Mouse (Mus musculus) forebrain, postnatal 0 days (tissue): Measurements from ENCODE around the gene Usp48. TPM values are rescaled to one million over a fixed set of nuclear protein-coding genes. Genes with fewer than 3 reads are reported as not detected.

Experiments
- ATAC-seq: fragments of 200-750 bp; cut with Nextera tagmentation; 2 replicates; pipeline ENCODE4 v1.8.0; 2017; ENCODE audit warnings: mild to moderate bottlenecking, moderate library complexity
- DNase-seq: peaks from one replicate; pipeline ENCODE4 v3.0.0-alpha.2; 2015
- H3K27ac ChIP-seq: fragments of 300-500 bp; sonication (generic); 2 replicates; pipeline ENCODE4 v1.5.1; 2014; ENCODE audit warnings: low read depth, mild to moderate bottlenecking, antibody characterized with exemption, low read length, moderate library complexity, mixed read lengths
- H3K27me3 ChIP-seq: fragments of 300-500 bp; sonication (generic); 2 replicates; pipeline ENCODE4 v1.6.1; 2014; ENCODE audit warnings: mild to moderate bottlenecking, low read length, mixed read lengths; ENCODE audit not compliant: insufficient read depth
- H3K36me3 ChIP-seq: fragments of 300-500 bp; sonication (generic); 2 replicates; pipeline ENCODE4 v1.6.1; 2014; ENCODE audit warnings: mild to moderate bottlenecking, moderate library complexity; ENCODE audit not compliant: insufficient read depth
- H3K4me1 ChIP-seq: fragments of 300-500 bp; sonication (generic); 2 replicates; pipeline ENCODE4 v1.6.1; 2014; ENCODE audit warnings: antibody characterized with exemption; ENCODE audit not compliant: insufficient read depth
- H3K4me2 ChIP-seq: fragments of 300-500 bp; sonication (generic); 2 replicates; pipeline ENCODE4 v1.6.1; 2014; ENCODE audit warnings: low read depth, mild to moderate bottlenecking, moderate library complexity
- H3K4me3 ChIP-seq: fragments of 300-500 bp; sonication (generic); 2 replicates; pipeline ENCODE4 v1.5.1; 2014; ENCODE audit warnings: low read depth, low read length, mixed read lengths
- H3K9ac ChIP-seq: fragments of 300-500 bp; sonication (generic); 2 replicates; pipeline ENCODE4 v1.6.1; 2014; ENCODE audit warnings: mild to moderate bottlenecking
- H3K9me3 ChIP-seq: fragments of 300-500 bp; sonication (generic); 2 replicates; pipeline ENCODE4 v1.6.1; 2016; ENCODE audit warnings: low read length
- CTCF ChIP-seq: sonication (generic); IDR thresholded peaks from 2 replicates; pipeline ENCODE4 v1.5.1; 2016; ENCODE audit warnings: antibody characterized with exemption, control low read depth, low read depth
- WGBS: fragments of 180-500 bp; shearing (Covaris S2); extraction: QIAGEN DNeasy Blood & Tissue Kit; methylation state at CpG from one replicate; pipeline ENCODE4 v1.1.7; 2014; 5-methylcytosine and 5-hydroxymethylcytosine counted together
- polyA plus RNA-seq: library from polyadenylated mRNA; unstranded; fragments of >200 nt; fragmentation: Nextera tagmentation; extraction: Ambion mirVana; gene quantifications from 2 replicates; pipeline ENCODE4 v1.2.1, GENCODE M21; 2015
- total RNA-seq: library from RNA; depleted of rRNA; stranded (reverse); fragments of >200 nt; gene quantifications from 2 replicates; pipeline ENCODE4 v1.2.3, GENCODE M21; 2014

The Usp48 gene
- total and polyA plus RNA-seq, 2 experiments from 2014 or later, result 51.8 to 106 TPM

- H3K27me3 ChIP-seq, result no peaks in the 10 kb centered on the region
- no peak for TF ChIP-seq CTCF
- peaks cover 4% of the 10 kb centered on the region; the same call in 1 of the 2 replicates for H3K36me3 ChIP-seq
- ATAC-seq (no peak), DNase-seq (no peak)
- 67% methylated on average over 13 of the region's 13 CpGs for WGBS
- H3K4me3 ChIP-seq, result no peak overlapping the region
- H3K4me1 ChIP-seq, result no peaks in the 10 kb centered on the region
- no peak overlapping the region for H3K9ac ChIP-seq
- no peak overlapping the region for H3K27ac ChIP-seq
- H3K9me3 ChIP-seq, result no peaks in the 10 kb centered on the region
- H3K4me2 ChIP-seq, result no peak overlapping the region
Observed at GRCm38 (mm10) chr4:137697156-137697885, 103.8 kb downstream of the Usp48 start.

DNA sequence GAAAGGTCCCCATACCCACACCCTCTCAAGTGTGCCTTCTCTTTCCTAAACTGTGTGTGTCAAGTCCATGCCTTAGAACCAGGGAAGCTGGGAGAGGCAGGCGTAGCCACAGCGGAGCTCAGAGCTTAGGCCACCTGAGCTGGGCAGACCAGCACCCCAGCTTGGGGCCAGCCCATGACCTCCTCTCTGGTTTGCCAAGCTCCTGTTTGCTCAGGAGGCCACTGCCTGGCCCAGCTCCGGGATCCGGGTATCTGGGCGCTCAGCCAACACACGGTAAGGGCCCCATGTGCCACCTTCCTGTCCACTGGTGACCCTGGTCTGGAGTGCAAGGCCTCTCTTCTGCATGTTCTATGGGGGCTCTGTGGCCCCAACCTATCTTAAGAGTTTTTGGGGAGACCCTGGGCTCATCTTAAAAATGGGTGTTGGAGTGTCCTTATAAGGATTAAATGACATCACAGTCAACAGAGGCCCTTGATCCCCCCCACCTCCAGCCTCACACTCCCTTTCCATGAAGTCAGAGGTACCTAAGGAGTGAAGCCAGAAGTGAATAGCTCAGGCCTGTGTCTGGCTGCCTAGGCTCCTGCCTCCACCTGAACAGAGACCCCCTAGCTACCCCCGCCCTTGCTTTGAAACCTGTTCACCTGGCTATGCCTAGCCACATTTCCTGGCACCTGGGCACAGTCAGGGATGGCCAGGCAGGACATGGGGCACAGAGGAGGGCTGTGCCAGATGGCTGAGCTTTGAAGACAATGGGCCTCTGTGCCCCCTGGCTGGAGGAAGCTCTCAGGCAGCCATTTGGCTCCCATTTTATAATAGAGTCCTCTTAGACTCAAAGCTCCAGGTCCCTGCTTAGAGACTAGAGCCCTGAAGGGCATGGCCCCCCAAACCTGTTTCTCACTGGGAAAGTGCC, 104.8 kb downstream of the Usp48 start:
- no peak overlapping the region for H3K4me2 ChIP-seq
- no peaks in the 10 kb centered on the region for H3K4me1 ChIP-seq
- 0 out of 2 replicates have a peak overlapping the region, but pooled peaks have one; percentile 15 for H3K27ac ChIP-seq
- WGBS, result 68% methylated on average over 7 of the region's 7 CpGs
- no peaks in the 10 kb centered on the region for H3K27me3 ChIP-seq
- TF ChIP-seq CTCF, result no peak
- H3K36me3 ChIP-seq, result peaks cover 2% of the 10 kb centered on the region; the same call in 1 of the 2 replicates
- DNase-seq (no peak), ATAC-seq (peak; percentile 23; the same call in 1 of the 2 replicates)
- H3K9ac ChIP-seq, result no peak overlapping the region
- no peaks in the 10 kb centered on the region for H3K9me3 ChIP-seq
- H3K4me3 ChIP-seq, result no peak overlapping the region

GRCm38 (mm10) chr4:137699264-137700211, 106.0 kb downstream of the Usp48 start:
- no peak for TF ChIP-seq CTCF
- Histone ChIP-seq H3K4me1 (no peaks in the 10 kb centered on the region), H3K27ac (no peak overlapping the region), H3K4me3 (no peak overlapping the region), H3K4me2 (no peak overlapping the region), H3K36me3 (no peaks in the 10 kb centered on the region), H3K9ac (no peak overlapping the region), H3K9me3 (no peaks in the 10 kb centered on the region), H3K27me3 (no peaks in the 10 kb centered on the region)
- DNase-seq, result no peak
- no peak; the same call in 1 of the 2 replicates for ATAC-seq
- WGBS, result 42% methylated on average over 21 of the region's 21 CpGs

DNA sequence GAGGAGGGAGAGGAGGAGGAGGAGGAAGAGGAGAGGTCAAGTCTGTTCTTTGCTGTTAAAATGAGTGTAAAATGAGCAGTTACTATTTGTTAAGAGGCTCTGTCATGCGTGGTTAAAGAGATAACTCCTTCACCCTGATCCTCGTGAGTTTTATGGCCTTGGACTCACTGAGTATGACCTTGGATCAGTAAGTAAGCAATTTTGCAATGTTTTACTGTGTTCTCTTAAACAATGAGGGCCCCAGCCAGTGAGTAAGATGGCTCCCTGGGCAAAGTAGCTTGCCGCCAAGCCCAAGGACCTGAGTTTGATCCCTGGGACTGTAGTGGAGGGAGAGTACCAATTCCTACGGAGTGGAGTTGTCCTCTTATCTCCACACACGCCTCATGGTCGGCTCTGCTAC, 107.4 kb downstream of the Usp48 start:
- DNase-seq, result no peak
- H3K4me2 ChIP-seq, result no peak overlapping the region
- no peaks in the 10 kb centered on the region for H3K36me3 ChIP-seq
- no peak overlapping the region for H3K4me3 ChIP-seq
- H3K9ac ChIP-seq, result no peak overlapping the region
- no peaks in the 10 kb centered on the region for H3K9me3 ChIP-seq
- WGBS, result 74% methylated on average over 6 of the region's 6 CpGs
- TF ChIP-seq CTCF, result no peak
- no peaks in the 10 kb centered on the region for H3K27me3 ChIP-seq
- H3K4me1 ChIP-seq, result no peaks in the 10 kb centered on the region
- no peak overlapping the region for H3K27ac ChIP-seq
- ATAC-seq, result no peak

- H3K9ac ChIP-seq, result no peak overlapping the region
- DNase-seq (no peak), ATAC-seq (no peak)
- no peaks in the 10 kb centered on the region for H3K27me3 ChIP-seq
- H3K4me1 ChIP-seq, result peaks cover 6% of the 10 kb centered on the region; the same call in 1 of the 2 replicates
- H3K4me2 ChIP-seq, result no peak overlapping the region
- WGBS, result 99% methylated on average over 5 of the region's 5 CpGs
- TF ChIP-seq CTCF, result no peak
- H3K9me3 ChIP-seq, result no peaks in the 10 kb centered on the region
- H3K27ac ChIP-seq, result no peak overlapping the region
- H3K36me3 ChIP-seq, result no peaks in the 10 kb centered on the region
- H3K4me3 ChIP-seq, result no peak overlapping the region
Observed at GRCm38 (mm10) chr4:137703077-137703476, 109.5 kb downstream of the Usp48 start.

GRCm38 (mm10) chr4:137704561-137704960, 111.0 kb downstream of the Usp48 start:
- Histone ChIP-seq H3K4me3 (no peak overlapping the region), H3K4me2 (no peak overlapping the region), H3K27me3 (no peaks in the 10 kb centered on the region), H3K4me1 (peaks cover 6% of the 10 kb centered on the region; the same call in 1 of the 2 replicates), H3K27ac (no peak overlapping the region), H3K9ac (no peak overlapping the region), H3K9me3 (no peaks in the 10 kb centered on the region), H3K36me3 (no peaks in the 10 kb centered on the region)
- no peak for TF ChIP-seq CTCF
- ATAC-seq, result 0 out of 2 replicates have a peak, but pooled peaks have one; percentile 20
- 34% methylated on average over 2 of the region's 2 CpGs for WGBS
- no peak for DNase-seq
